Mouse (Mus musculus) small intestine, adult 2 months (tissue): ENCODE measurements at regions not wholly inside any gene's neighbourhood (a gene's known extent, or its start where the extent isn't known, plus 50 kb on each side); places are given as distances from the start of the nearest gene placed in this dataset.

Source experiments
- CTCF ChIP-seq: fragments of 200-500 bp; IDR thresholded peaks from 2 replicates; pipeline ENCODE4 v1.5.1; 2012; ENCODE audit warnings: low read depth, mild to moderate bottlenecking, control low read depth, inconsistent platforms, low read length, moderate library complexity, mixed read lengths; ENCODE audit not compliant: insufficient replicate concordance, insufficient read length; ENCODE audit errors: extremely low read depth
- POLR2A ChIP-seq: fragments of 200-500 bp; IDR thresholded peaks from 2 replicates; pipeline ENCODE4 v1.6.1; 2012; ENCODE audit warnings: low read depth, mild to moderate bottlenecking, control low read depth, inconsistent platforms, low read length, moderate library complexity

DNA sequence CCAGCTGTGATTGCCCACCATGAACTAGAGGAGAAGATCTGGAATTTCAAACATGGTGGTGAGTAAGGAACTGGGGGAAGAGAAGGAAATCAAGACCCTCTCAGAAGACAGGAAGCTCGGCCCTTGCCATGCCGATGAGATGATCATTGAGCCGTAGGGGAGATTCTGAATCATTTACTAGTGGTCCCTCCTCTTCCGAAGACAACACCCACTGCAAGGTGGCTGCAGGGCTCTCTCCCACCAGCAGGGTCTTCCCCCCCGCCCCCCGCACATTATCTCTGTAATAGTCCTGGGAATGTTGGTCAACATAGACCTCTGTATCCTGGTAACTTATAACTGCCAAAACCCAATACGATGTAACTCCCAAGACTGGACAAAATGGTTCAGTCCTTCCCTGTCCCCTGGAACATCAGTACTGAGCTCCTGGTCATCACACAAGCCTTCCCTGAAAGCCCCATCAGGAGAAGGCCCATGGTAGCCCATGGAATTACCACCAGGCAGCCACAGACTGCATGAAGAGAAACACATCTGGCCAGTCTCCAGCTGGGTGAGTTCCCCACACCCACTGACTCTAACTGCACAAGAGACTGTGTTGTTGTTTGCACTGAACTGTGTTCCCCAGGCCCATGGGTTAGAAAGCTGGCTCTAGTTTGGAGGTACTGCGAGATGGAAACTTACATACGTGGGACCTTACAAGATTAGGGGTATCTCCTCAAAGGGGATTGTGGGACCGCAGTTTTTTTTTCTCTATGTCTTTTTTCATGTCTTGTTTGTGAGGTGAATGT lies 256.3 kb downstream of the Gm10260 start:
- TF ChIP-seq CTCF (no peak), POLR2A (no peak)
